Mouse (Mus musculus) E14TG2a.4 (cell line): ENCODE results near the gene Scn4b.

Experiments
- CTCF ChIP-seq: conservative IDR thresholded peaks from 2 replicates; pipeline ENCODE4 v1.5.1; 2014; ENCODE audit warnings: low read length
- NANOG ChIP-seq: IDR thresholded peaks from 2 replicates; pipeline ENCODE4 v1.6.1; 2014; ENCODE audit warnings: borderline replicate concordance, low read length, mixed read lengths

DNA sequence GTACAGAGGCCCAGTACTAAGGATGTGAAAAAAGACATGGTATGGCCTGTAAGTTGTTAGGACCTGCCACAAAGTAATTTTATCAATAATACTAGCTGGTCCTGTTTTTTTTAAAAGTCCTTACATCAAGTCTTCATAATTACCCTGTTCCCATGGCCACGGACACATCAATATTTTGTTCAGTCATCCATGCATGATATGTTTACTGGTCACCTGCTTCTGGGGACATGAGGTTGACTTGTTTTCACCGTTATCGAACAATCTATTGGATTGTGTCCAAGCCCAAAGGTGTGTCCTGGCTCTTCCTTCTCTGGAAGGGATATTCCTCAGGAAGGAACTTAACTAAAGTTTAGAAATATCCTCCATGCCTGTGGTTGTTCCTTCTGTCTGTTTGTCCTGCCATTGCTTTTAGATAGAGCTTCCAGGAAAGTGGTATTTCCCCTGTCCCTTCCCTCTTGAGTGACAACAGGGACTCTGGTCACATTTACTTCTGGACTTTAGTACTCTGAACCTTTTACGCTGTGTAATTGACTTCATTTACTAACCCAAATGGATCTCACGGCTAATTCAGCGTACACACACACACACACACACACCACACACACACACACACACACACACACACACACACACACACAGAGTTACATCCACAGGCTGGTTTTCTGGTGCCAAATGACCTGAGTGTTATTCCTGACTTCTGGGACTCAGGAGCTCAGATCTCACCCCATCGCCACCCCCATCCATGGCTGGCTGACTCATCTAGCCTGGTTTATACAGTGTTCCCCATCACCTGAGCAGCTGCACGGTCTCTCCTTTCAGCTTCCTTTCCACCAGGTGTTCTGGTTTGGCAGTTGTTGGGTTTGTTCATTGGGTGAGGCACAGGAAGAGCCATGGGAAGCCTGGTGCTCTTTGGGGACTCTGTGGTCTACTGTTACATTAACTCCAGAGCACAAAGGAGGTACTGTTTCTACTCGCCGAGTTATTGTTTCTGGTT, 50.7 kb downstream of the Scn4b start:
- TF ChIP-seq CTCF, result no peak
- TF ChIP-seq NANOG, result no peak
